Mouse (Mus musculus): Measurements from ENCODE around the gene Cyth3. TPM values are rescaled to one million over a fixed set of nuclear protein-coding genes. Genes with fewer than 3 reads are reported as not detected.

The Cyth3 gene
- 61.5 and 65.7 TPM in 2 replicates for polyA plus RNA-seq (2015; fragmentation: Nextera tagmentation; extraction: Ambion mirVana)

GRCm38 (mm10) chr5:143621893-143622622 lies at the start of gene Cyth3:
Gene Cyth3, plus strand, starts transcription at chr5:143622447.
- peak; percentile 97 for ATAC-seq (ENCODE audit: low read depth)
- Histone ChIP-seq H3K27ac (ENCODE audit: low read length) (peak within 1 kb of the TSS; percentile 88), H3K36me3 (ENCODE audit: control insufficient read depth, insufficient read depth, low read length) (no peaks in the 10 kb centered on the region), H3K9ac (ENCODE audit: low read length) (peak within 1 kb of the TSS; percentile 95), H3K27me3 (ENCODE audit: control insufficient read depth, insufficient read depth, low read depth, low read length) (no peaks in the 10 kb centered on the region), H3K9me3 (ENCODE audit: control insufficient read depth, low read length) (no peaks in the 10 kb centered on the region), H3K4me1 (replicated peaks; ENCODE audit: control insufficient read depth, insufficient read depth, low read length) (peaks cover 37% of the 10 kb centered on the region), H3K4me2 (ENCODE audit: low read depth, low read length) (peak within 1 kb of the TSS; percentile 88), H3K4me3 (ENCODE audit: low read length) (peak within 1 kb of the TSS; percentile 94)
- 7% methylated on average over 46 of the region's 46 CpGs for WGBS

GRCm38 (mm10) chr5:143573067-143573466 lies 49.2 kb upstream of the Cyth3 start:
- H3K36me3 ChIP-seq (ENCODE audit: control insufficient read depth, insufficient read depth, low read length), result no peaks in the 10 kb centered on the region
- H3K27ac ChIP-seq (ENCODE audit: low read length), result no peak overlapping the region
- H3K4me2 ChIP-seq (ENCODE audit: low read depth, low read length), result no peak overlapping the region
- H3K9ac ChIP-seq (ENCODE audit: low read length), result no peak overlapping the region
- H3K27me3 ChIP-seq (ENCODE audit: control insufficient read depth, insufficient read depth, low read depth, low read length), result no peaks in the 10 kb centered on the region
- ATAC-seq (ENCODE audit: low read depth), result no peak
- no peaks in the 10 kb centered on the region for H3K9me3 ChIP-seq (ENCODE audit: control insufficient read depth, low read length)
- H3K4me1 ChIP-seq (replicated peaks; ENCODE audit: control insufficient read depth, insufficient read depth, low read length), result peaks cover 16% of the 10 kb centered on the region
- 88% methylated on average over 4 of the region's 4 CpGs for WGBS
- H3K4me3 ChIP-seq (ENCODE audit: low read length), result no peak overlapping the region

- peak; percentile 90 for ATAC-seq (ENCODE audit: low read depth)
- no peak overlapping the region for H3K4me3 ChIP-seq (ENCODE audit: low read length)
- no peaks in the 10 kb centered on the region for H3K27me3 ChIP-seq (ENCODE audit: control insufficient read depth, insufficient read depth, low read depth, low read length)
- 0 out of 2 replicates have a peak overlapping the region, but pooled peaks have one; percentile 15 for H3K4me2 ChIP-seq (ENCODE audit: low read depth, low read length)
- 44% methylated on average over 19 of the region's 19 CpGs for WGBS
- H3K4me1 ChIP-seq (replicated peaks; ENCODE audit: control insufficient read depth, insufficient read depth, low read length), result peaks cover 16% of the 10 kb centered on the region
- no peaks in the 10 kb centered on the region for H3K36me3 ChIP-seq (ENCODE audit: control insufficient read depth, insufficient read depth, low read length)
- H3K9ac ChIP-seq (ENCODE audit: low read length), result no peak overlapping the region
- no peaks in the 10 kb centered on the region for H3K9me3 ChIP-seq (ENCODE audit: control insufficient read depth, low read length)
- peak overlapping the region; percentile 83 for H3K27ac ChIP-seq (ENCODE audit: low read length)
Observed at GRCm38 (mm10) chr5:143574261-143575178, 47.7 kb upstream of the Cyth3 start.

GRCm38 (mm10) chr5:143579537-143580203 lies 42.6 kb upstream of the Cyth3 start:
- H3K36me3 ChIP-seq (ENCODE audit: control insufficient read depth, insufficient read depth, low read length), result no peaks in the 10 kb centered on the region
- H3K4me2 ChIP-seq (ENCODE audit: low read depth, low read length), result no peak overlapping the region
- H3K27ac ChIP-seq (ENCODE audit: low read length), result no peak overlapping the region
- H3K9me3 ChIP-seq (ENCODE audit: control insufficient read depth, low read length), result no peaks in the 10 kb centered on the region
- H3K27me3 ChIP-seq (ENCODE audit: control insufficient read depth, insufficient read depth, low read depth, low read length), result no peaks in the 10 kb centered on the region
- no peak for ATAC-seq (ENCODE audit: low read depth)
- H3K4me3 ChIP-seq (ENCODE audit: low read length), result no peak overlapping the region
- H3K9ac ChIP-seq (ENCODE audit: low read length), result no peak overlapping the region
- H3K4me1 ChIP-seq (replicated peaks; ENCODE audit: control insufficient read depth, insufficient read depth, low read length), result peaks cover 6% of the 10 kb centered on the region
- WGBS, result 79% methylated on average over 10 of the region's 10 CpGs

- 76% methylated on average over 2 of the region's 2 CpGs for WGBS
- H3K36me3 ChIP-seq (ENCODE audit: control insufficient read depth, insufficient read depth, low read length), result no peaks in the 10 kb centered on the region
- H3K4me3 ChIP-seq (ENCODE audit: low read length), result no peak overlapping the region
- H3K9ac ChIP-seq (ENCODE audit: low read length), result no peak overlapping the region
- no peak for ATAC-seq (ENCODE audit: low read depth)
- no peaks in the 10 kb centered on the region for H3K27me3 ChIP-seq (ENCODE audit: control insufficient read depth, insufficient read depth, low read depth, low read length)
- no peaks in the 10 kb centered on the region for H3K9me3 ChIP-seq (ENCODE audit: control insufficient read depth, low read length)
- H3K27ac ChIP-seq (ENCODE audit: low read length), result no peak overlapping the region
- no peak overlapping the region for H3K4me2 ChIP-seq (ENCODE audit: low read depth, low read length)
- H3K4me1 ChIP-seq (replicated peaks; ENCODE audit: control insufficient read depth, insufficient read depth, low read length), result no peaks in the 10 kb centered on the region
Observed at GRCm38 (mm10) chr5:143580982-143581381, 41.3 kb upstream of the Cyth3 start.

- H3K9me3 ChIP-seq (ENCODE audit: control insufficient read depth, low read length), result no peaks in the 10 kb centered on the region
- no peaks in the 10 kb centered on the region for H3K36me3 ChIP-seq (ENCODE audit: control insufficient read depth, insufficient read depth, low read length)
- H3K27ac ChIP-seq (ENCODE audit: low read length), result no peak overlapping the region
- 85% methylated on average over 8 of the region's 8 CpGs for WGBS
- H3K4me1 ChIP-seq (replicated peaks; ENCODE audit: control insufficient read depth, insufficient read depth, low read length), result no peaks in the 10 kb centered on the region
- no peak overlapping the region for H3K4me2 ChIP-seq (ENCODE audit: low read depth, low read length)
- H3K9ac ChIP-seq (ENCODE audit: low read length), result no peak overlapping the region
- no peak for ATAC-seq (ENCODE audit: low read depth)
- H3K4me3 ChIP-seq (ENCODE audit: low read length), result no peak overlapping the region
- H3K27me3 ChIP-seq (ENCODE audit: control insufficient read depth, insufficient read depth, low read depth, low read length), result no peaks in the 10 kb centered on the region
Observed at GRCm38 (mm10) chr5:143581874-143582273, 40.4 kb upstream of the Cyth3 start.

GRCm38 (mm10) chr5:143583081-143583480 lies 39.2 kb upstream of the Cyth3 start:
- 91% methylated on average over 10 of the region's 10 CpGs for WGBS
- H3K27ac ChIP-seq (ENCODE audit: low read length), result no peak overlapping the region
- H3K9ac ChIP-seq (ENCODE audit: low read length), result no peak overlapping the region
- H3K4me3 ChIP-seq (ENCODE audit: low read length), result no peak overlapping the region
- no peak overlapping the region for H3K4me2 ChIP-seq (ENCODE audit: low read depth, low read length)
- no peaks in the 10 kb centered on the region for H3K27me3 ChIP-seq (ENCODE audit: control insufficient read depth, insufficient read depth, low read depth, low read length)
- no peaks in the 10 kb centered on the region for H3K36me3 ChIP-seq (ENCODE audit: control insufficient read depth, insufficient read depth, low read length)
- H3K4me1 ChIP-seq (replicated peaks; ENCODE audit: control insufficient read depth, insufficient read depth, low read length), result no peaks in the 10 kb centered on the region
- no peak for ATAC-seq (ENCODE audit: low read depth)
- H3K9me3 ChIP-seq (ENCODE audit: control insufficient read depth, low read length), result no peaks in the 10 kb centered on the region

GRCm38 (mm10) chr5:143584982-143585381 lies 37.3 kb upstream of the Cyth3 start:
- Histone ChIP-seq H3K4me3 (ENCODE audit: low read length) (no peak overlapping the region), H3K9me3 (ENCODE audit: control insufficient read depth, low read length) (no peaks in the 10 kb centered on the region), H3K27me3 (ENCODE audit: control insufficient read depth, insufficient read depth, low read depth, low read length) (no peaks in the 10 kb centered on the region), H3K9ac (ENCODE audit: low read length) (no peak overlapping the region), H3K4me1 (replicated peaks; ENCODE audit: control insufficient read depth, insufficient read depth, low read length) (0 out of 2 replicates have a peak, but pooled peaks cover 4% of the 10 kb centered on the region), H3K4me2 (ENCODE audit: low read depth, low read length) (no peak overlapping the region), H3K27ac (ENCODE audit: low read length) (no peak overlapping the region), H3K36me3 (ENCODE audit: control insufficient read depth, insufficient read depth, low read length) (no peaks in the 10 kb centered on the region)
- ATAC-seq (ENCODE audit: low read depth), result no peak
- 66% methylated on average over 5 of the region's 5 CpGs for WGBS

- Histone ChIP-seq H3K9me3 (ENCODE audit: control insufficient read depth, low read length) (no peaks in the 10 kb centered on the region), H3K27me3 (ENCODE audit: control insufficient read depth, insufficient read depth, low read depth, low read length) (no peaks in the 10 kb centered on the region), H3K36me3 (ENCODE audit: control insufficient read depth, insufficient read depth, low read length) (no peaks in the 10 kb centered on the region), H3K4me3 (ENCODE audit: low read length) (no peak overlapping the region), H3K27ac (ENCODE audit: low read length) (no peak overlapping the region), H3K4me1 (replicated peaks; ENCODE audit: control insufficient read depth, insufficient read depth, low read length) (0 out of 2 replicates have a peak, but pooled peaks cover 4% of the 10 kb centered on the region), H3K9ac (ENCODE audit: low read length) (no peak overlapping the region), H3K4me2 (ENCODE audit: low read depth, low read length) (no peak overlapping the region)
- peak; percentile 51 for ATAC-seq (ENCODE audit: low read depth)
- WGBS, result 61% methylated on average over 8 of the region's 8 CpGs
Observed at GRCm38 (mm10) chr5:143586386-143586785, 35.9 kb upstream of the Cyth3 start.
